Mouse (Mus musculus): ENCODE results near the gene BC004004.
"Not testable (repeated sequence)": the region's sequence is repeated elsewhere in the genome, so short reads cannot be mapped to it uniquely, and the experiment has no call there.

Gene BC004004

DNA sequence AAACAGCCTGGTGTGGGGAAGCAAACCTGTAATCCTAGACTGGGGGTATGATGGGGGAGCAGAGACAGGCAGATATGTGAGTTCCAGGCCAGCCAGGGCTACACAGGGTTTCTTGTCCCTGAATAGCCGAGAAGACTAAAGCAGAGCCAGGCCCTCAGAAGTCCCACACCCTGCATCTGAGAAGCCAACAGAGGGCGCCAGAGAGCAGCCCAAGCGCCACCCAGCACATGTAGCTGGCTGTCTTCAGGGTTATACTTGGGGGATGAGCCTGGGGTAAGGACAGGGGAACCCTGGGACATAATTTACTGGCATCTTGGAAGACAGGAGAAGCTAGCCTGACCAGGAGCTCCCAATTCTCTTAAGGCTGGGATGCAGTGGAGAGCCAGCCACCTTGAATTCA, 9.1 kb upstream of the BC004004 start:
- DNase-seq (ENCODE audit: low read depth in 1 of 2, low spot score in 2 of 2) = peak; percentile 29 to 50

DNA sequence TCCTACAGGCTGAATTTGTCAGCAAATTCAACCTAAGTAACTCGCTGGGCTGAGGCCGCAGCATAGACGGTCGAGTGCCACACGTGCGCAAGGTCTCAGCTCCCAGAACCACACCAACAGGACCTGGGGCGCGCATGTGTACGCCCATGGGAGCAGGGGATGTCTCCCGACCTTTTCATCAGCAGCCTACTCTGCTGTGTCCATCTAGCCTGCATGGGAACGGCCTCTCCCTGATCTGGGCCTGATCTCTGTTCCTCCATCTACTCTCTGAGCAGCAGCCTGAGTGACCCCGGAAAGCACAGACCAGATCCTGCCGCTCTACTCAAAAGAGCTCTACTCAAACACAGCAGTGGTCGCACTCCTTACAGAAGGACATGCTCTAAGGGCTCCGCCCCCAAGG, 8.1 kb upstream of the BC004004 start:
- DNase-seq (ENCODE audit: low read depth in 1 of 2, low spot score in 2 of 2) = no peak

DNA sequence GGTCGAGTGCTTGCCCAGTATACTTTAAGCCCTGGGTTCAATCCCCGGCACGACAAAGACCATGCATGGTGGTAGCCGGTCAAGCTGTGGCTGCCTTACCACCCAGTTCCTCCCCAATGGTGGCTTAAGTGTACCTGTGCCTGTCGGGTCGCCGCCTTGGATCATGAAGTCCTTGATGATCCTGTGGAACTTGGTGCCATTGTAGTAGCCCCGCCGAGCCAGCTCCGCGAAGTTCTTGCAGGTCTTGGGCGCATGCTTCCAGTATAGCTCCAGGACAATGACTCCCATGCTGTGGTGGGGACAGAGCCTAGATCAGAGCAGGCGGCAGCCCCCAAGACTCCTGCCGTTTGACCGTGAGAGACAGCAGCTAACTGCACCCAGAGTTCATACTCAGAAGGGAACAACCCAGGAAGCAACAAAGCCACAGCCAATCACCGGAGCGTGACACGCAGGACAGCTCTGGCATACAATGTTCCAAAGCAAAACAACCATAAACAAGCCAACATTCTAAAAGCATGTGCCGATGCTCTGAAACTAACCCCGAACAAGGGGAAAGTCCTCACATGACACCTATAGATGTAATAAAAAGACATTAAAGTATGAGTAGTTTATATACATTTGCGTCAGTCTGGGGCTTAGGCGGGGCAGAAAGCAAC, 6.9 kb upstream of the BC004004 start:
- DNase-seq (ENCODE audit: low read depth in 1 of 2, low spot score in 2 of 2) = no peak

DNA sequence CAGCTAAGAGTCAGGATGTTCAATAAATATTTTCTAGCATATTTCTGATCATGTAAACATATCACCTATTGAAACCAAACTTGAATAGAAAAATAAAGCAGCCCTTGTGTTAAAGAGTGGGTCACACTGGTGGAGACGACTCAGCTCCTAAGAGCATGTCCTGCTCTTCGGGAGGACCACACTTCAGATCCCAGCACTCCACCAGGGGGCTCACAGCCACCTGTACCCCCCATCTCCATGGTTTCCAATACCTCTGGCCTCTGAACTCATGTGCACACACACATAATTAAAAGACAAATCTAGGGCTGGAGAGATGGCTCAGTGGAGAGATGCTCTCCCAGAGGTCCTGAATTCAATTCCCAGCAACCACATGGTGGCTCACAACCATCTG, 6.3 kb upstream of the BC004004 start:
- DNase-seq (ENCODE audit: low read depth in 1 of 2, low spot score in 2 of 2) = no peak

DNA sequence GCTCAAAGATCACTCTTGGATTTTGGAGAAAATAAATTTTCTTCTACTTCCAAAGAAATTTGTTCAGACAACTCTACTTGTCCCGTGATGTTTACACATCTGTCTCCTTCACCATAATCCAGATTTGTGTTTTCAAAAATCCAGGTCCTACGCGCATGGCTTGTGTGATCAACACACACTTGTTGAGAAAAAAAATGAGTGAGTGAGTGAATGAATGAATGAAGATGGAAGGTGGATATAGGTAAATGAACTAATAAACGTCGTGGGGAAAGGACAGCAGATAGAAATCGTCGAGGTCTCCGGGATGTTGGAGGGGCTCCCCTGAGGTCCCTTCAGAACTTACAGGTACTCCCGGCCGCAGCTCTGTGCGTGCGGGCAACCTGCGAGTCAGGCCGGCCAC, 5.2 kb upstream of the BC004004 start:
- DNase-seq (ENCODE audit: low read depth in 1 of 2, low spot score in 2 of 2) = no peak

DNA sequence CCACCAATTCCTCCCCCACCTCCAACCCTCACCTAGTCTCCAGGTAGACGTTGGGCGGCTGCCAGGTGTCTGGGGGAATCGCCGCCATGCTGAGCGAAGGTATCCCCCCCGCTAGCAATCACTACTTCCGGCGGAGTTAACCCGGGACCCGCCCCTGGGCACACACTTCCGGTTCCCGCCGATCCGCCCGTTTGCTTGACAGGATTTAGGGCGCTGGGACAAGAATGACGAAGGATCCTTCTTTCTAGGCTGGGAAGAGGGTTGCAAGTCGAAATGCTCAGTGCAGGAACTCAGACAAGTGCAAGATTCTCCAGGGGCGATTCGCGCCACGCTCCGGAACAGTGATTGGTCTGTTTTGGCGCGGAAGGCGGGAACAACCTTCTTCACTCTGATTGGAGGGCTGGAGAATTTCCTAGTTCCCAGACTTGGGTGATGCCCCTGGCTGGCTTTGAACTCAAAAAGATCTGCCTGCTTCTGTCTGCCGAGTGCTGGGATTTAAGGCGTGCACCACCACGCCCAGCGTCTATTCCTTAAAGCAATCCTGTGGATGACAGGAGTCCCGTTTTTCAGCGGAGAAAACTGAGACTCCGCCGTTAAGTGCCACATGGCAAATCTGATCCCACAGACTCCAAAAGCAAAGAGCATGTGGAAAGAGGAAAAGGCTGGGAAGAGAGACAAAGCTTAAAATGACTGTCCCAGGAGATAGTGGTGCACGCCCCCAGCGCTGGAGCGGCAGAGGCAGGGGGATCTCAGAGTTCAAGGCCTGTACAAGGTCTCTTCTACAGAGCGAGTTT, 4.6 kb upstream of the BC004004 start, which contains the start of gene Ppil1:
Gene Ppil1, minus strand, starts transcription at position 347 of the 794 bp plus-strand sequence.
- peak; percentile 44 to 60 for DNase-seq (ENCODE audit: low read depth in 1 of 2, low spot score in 2 of 2)

DNA sequence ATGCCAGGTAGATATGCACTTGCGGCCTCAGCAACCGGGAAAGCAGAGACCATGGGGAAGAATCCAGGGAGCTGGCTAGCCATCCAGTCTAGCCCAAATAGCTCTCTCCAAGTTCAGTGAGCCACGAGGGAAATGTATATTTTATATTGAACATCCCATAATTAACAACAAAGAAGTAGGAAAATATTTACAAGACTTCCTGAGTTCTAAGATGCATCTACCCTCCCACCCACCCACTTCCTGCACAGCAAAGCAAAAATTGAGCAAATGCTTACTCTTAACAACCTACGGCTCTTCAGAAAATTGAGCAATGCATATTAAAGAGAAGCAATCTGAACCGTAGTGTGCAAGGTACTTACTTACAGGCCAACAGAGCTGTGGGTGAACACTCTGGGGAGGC, 3.8 kb upstream of the BC004004 start:
- no peak for DNase-seq (ENCODE audit: low read depth in 1 of 2, low spot score in 2 of 2)

DNA sequence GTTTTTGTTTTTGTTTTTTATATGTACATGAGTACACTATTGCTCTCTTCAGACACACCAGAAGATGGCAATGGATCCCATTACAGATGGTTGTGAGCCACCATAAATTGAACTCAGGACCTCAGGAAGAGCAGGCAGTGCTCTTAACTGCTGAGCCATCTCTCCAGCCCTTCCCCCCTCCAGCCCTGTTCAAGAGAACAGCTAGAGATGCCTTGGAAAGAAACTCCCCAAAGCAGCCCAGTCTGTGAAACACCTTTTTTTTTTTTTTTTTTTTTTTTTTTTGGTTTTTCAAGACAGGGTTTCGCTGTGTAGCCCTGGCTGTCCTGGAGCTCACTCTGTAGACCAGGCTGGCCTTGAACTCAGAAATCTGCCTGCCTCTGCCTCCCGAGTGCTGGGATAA, 1.5 kb upstream of the BC004004 start:
- not testable (repeated sequence) for DNase-seq (ENCODE audit: low read depth in 1 of 2, low spot score in 2 of 2)

DNA sequence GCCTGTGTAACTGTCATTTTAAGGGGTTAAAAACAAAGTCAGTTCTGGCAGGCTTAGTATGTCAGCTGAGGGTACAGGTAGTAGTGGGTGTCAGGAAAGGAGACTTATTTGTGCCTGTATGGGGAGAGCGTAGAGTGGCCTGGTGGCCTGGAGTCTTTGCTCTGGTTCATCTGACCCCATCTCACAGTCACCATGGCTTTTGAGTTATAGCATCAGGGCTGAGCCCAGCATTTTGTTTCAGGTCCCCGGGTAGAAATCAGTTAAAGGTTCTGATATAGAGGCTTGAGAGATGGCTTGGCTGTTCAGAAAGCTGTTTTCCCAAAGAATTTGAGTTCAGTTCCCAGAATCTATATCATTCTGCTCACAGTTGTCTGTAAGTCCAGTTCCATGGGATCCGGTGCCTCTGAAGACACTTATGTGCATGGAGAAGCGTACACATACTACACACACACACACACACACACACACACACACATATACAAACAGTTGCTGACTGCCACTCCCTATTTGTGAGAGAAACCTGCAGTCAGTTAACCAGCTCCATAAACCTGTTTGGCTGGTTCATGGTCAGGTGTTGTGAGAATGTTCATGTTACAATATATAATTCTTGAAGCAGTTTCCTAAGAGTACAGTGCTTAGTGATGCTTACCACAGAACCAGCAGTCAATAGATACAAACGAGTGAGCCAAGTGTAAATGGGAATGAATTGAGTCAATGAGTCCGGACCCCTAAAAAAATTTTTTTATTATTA, 482 bp upstream of the BC004004 start:
- DNase-seq (ENCODE audit: low read depth in 1 of 2, low spot score in 2 of 2) = no peak

DNA sequence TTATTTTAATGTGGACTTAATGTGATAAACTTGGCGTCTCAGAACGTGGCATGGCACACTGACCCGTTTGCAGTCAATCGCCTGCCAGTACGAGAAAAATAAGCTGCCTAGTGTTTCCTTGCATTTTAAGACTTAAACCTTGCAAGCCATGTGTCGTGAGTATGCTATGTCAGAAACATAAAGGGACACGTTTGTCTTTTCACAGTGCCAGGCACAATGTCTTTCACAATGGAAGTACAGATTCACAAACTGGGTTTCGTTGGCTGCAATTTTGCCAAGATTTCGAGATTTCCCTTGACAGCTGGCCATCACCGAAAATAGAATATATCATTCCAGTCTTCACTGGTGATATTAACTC, 740 bp downstream of the BC004004 start:
- DNase-seq (ENCODE audit: low read depth in 1 of 2, low spot score in 2 of 2) = no peak

DNA sequence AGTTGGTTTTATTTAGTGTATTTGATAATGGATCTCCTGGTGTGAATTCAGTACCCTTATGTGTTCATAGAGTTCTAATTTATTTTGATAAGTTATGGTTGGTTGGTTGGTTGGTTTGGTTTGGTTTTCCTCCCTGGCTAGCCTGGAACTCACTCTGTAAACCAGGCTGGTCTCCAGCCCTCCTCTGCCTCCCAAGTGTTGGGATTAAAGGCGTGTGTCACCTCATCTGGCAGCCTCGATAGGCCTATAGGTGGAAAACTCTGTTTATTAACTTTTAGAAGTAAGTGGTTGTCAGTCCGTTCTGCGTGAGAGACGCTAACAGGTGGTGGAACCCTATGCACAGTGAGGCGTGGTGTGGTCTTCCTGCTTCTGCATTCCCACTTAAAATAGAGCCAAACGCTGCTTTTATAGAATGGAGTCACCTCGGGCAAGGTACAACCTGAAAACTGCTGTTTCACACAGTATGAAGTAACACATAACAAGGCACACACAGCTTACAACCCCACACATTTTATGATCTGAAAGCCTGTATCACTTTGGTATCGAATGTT, 1.6 kb downstream of the BC004004 start:
- DNase-seq (ENCODE audit: low read depth in 1 of 2, low spot score in 2 of 2) = no peak

DNA sequence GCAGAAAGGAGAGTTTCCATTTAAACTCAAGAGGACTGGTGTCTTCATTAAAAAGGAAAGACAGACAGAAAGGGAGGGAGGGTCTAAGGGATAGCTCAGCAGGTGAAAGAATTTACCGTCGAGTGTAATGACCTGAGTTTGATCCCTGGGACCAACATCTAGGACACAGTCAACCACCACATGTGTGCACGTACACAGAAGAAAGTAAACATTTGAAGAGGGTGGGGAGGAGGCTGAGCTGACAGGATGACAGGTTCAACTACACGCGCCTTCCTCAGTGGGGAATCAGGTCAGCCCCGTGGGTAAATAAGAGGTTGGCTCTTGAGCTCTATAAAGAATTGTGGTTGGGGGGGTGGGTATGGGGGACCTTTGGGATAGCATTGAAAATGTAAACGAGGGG, 4.6 kb downstream of the BC004004 start:
- DNase-seq (ENCODE audit: low read depth in 1 of 2, low spot score in 2 of 2) = no peak

DNA sequence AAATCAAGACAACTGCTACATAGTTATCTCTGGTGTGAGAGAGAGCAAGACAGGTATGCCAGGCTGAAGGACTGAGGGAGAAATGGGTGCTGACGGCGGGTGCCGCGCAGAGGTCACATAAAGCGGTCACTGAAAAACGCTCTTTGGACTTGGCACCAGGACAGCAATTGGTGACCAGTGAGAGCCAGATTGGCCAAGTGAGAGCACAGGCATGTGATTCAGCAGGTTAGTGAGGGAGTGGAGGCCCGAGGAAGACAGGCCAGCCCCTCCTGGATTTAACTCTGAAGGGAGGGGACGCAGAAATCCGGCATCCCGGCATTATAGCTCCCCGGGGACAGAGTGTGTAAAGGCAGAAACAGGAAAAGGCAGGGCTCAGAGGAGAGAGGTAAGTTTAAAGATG, 5.3 kb downstream of the BC004004 start:
- DNase-seq (ENCODE audit: low read depth in 1 of 2, low spot score in 2 of 2) = no peak

DNA sequence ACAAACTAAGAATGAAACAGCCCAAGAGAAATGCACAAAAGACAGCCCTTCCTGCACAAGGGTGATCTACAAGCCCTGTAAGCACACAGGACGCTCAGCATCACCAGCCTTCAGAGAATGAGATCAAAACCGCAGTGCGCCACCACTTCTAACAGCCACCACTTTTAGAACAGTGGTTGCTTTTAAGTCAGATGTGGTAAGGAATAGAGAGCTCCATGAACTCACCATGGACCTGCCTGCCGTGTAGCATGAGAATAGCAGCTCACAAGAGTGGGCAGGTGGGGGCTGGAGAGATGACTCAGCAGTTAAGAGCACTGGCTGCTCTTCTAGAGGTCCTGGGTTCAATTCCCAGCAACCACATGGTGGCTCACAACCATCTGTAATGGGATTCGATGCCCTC, 11.8 kb downstream of the BC004004 start:
- no peak for DNase-seq (ENCODE audit: low read depth in 1 of 2, low spot score in 2 of 2)

DNA sequence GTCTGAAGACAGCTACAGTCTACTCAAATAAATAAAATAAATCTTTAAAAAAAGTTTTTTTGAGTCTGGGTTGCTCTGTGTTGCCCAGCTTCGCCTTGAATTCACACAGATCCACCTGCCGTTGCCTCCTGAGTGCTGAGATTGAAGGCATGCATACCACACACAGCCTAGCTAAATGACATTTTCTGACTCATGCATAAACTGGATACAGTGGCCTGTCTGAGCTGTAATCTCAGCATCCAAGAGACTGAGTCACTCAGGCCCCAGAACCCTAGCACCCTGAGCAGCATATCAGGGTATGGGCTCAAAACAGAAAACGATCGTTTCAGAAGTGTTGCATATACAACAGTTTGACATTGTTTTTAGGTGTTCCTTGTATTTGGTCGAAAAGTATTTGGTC, 13.0 kb downstream of the BC004004 start:
- DNase-seq (ENCODE audit: low read depth in 1 of 2, low spot score in 2 of 2) = no peak

DNA sequence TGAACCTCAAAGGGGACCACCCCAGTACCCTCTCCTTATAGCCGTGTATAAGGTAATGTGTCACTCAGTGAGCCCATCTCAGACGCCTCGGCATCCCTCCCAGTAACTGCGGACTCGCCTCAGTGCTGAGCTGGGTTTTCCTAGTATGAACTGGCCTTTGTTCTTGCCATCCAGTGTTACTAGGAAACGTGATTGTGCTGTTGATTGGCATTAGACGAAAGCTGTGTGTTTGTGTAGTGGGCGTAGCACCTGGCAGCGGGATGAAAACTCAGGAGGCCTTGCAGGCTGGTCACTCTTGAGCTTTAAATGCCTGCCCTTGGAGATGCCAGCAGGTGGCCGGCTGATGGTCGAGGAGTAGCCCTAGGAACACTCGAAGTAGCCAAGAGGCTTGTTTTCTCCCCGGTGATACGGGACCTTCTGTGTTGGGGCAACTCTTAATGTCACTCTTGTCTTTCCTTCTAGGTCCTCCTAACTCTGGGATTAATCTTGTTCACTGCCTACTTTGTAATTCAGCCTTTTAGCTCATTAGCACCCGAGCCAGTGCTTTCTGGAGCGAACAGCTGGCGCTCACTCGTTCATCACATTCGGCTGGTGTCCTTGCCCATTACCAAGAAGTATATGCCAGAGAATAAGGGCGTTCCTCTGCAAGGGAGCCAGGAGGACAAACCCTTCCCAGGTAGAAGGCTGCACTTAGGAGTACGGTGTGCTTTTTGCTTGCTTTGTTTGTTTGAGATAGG, 13.8 kb downstream of the BC004004 start:
- DNase-seq (ENCODE audit: low read depth in 1 of 2, low spot score in 2 of 2) = no peak

DNA sequence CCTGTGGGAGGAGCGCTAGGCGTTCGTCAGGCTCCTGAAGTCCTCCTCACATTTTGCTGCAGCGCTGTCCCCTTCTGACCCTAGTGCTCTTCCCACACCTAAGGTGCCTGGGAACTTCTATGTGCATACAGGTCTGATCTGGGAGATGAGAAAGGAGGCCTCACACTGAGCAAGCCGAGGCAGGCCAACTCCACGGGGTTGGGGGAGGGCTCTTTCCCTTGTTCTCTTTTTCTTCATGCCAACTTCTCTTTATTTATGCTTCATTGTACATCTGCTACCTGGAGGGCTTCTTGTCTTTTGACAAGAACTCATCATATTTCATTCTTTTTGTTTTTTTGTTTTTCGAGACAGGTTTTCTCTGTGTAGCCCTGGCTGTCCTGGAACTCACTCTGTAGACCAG, 23.2 kb downstream of the BC004004 start:
- DNase-seq (ENCODE audit: low read depth in 1 of 2, low spot score in 2 of 2) = no peak

DNA sequence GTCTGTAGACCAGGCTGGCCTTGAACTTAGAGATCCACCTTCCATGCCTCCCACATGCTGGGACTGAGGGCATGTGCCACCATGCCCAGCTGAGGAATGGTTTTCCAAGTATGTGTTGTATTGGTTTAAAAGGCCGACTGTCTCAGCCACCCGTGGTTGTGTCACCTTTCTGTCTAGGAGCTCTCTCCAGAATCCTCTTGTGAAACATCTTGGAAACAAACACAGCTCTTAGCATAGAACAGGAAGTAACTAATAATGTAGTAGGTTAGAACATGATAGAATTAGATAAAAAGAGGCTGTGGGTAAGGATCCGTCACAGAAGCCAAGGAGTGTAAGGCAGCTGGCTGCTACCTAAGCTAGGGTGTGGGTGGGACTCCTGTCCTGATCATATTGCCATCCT, 24.4 kb downstream of the BC004004 start:
- no peak for DNase-seq (ENCODE audit: low read depth in 1 of 2, low spot score in 2 of 2)

DNA sequence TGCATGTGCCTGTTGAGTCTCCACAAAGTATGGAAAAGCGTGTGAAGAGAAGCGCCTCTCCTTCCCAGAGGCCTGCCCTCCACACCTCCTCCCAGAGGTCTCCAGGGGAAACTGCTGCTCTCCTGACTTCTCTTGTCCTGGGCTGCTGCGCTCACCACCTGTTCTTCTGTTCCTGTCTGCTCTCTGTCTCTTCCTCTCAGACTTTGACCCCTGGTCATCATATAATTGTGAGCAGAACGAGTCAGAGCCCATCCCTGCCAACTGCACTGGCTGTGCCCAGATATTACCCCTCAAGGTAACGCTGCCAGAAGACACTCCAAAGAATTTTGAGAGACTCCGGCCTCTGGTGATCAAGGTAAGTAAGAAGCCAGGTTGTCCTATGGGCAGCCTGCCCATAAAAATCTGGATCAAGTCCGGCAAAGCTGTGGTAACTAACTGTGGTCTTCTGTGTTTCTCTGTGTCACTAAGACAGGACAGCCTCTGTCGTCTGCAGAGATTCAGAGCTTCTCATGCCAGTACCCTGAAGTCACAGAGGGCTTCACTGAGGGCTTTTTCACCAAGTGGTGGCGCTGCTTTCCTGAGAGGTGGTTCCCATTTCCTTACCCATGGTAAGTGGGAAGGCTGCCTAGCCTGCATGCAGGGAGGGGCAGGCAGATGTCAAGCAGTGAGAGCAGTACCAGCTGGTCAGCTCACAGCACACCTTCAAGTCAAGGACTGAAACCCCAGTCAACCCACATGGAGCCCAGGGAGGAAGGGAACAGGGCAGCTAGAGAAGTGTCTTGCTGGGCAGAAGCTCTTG, 25.4 kb downstream of the BC004004 start:
- DNase-seq (ENCODE audit: low read depth in 1 of 2, low spot score in 2 of 2) = no peak

DNA sequence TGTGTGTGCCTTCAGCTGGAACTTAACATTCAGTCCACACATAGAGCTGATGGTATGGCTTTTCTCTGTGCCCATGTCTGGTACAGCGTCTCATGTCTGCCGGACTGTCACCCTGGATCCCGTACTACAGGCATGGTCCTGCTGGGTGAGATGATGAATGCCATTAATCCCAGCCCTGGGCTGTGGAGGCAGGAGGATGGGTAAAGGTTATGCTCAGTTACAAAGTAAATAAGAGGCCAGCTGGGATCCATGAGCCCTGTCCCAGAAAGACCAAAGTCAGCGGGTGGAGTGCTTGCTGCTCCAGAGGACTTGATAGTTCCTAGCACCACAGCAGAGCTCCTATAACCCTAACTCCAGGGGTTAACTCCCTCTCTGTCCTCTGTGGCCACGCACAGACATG, 27.2 kb downstream of the BC004004 start:
- DNase-seq (ENCODE audit: low read depth in 1 of 2, low spot score in 2 of 2) = no peak

Measured in monocyte, adult 2 months (primary cell).